Mouse (Mus musculus) bone marrow, adult 2 months (tissue): Measurements from ENCODE around the gene Commd3.

Experiments used
- CTCF ChIP-seq: fragments of 200-500 bp; IDR thresholded peaks from 2 replicates; pipeline ENCODE4 v1.5.1; 2011; ENCODE audit warnings: low read length, control low read depth; ENCODE audit not compliant: control insufficient read depth, insufficient read depth
- POLR2A ChIP-seq: fragments of 200-500 bp; IDR thresholded peaks from 2 replicates; pipeline ENCODE4 v1.6.1; 2011; ENCODE audit warnings: low read depth, mild to moderate bottlenecking, control low read depth, low read length, borderline replicate concordance; ENCODE audit not compliant: control insufficient read depth

- TF ChIP-seq CTCF (no peak), POLR2A (no peak)
These were observed 37.1 kb upstream of the Commd3 start for GRCm38 (mm10) chr2:18635052-18635451.
